Mouse (Mus musculus) kidney, adult 11 months (tissue): ENCODE data around the gene Ptpre.
A peak's percentile ranks its signal among the peaks of the same experiment; 100 is the strongest.
"Not testable (repeated sequence)": the region's sequence is repeated elsewhere in the genome, so short reads cannot be mapped to it uniquely, and the experiment has no call there.

Experiments used
- DNase-seq: peaks from one replicate; pipeline ENCODE4 v3.0.0; 2022

Ptpre gene

DNA sequence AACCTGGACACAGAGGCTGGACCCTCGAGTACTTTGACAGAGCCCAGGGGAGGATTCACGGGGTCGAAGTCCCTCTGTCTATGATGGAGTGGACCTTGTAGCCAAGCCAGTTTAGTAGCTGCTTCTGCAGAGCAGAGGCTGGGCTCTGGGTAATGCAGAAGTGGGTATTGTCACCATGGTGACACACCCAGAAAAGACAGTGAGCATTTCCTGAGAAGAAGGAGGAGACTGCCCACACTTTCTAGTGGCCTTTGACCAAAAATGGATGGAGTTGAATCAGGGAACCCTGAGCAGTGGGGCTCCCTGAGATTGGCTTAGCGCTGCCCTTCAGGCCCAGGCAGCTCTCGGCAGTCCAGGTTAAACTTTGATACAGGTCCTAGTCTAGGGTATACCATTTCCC is 112.8 kb downstream of the Ptpre start:
- DNase-seq, result no peak

GRCm38 (mm10) chr7:135651831-135652511 is 114.7 kb downstream of the Ptpre start:
- no peak for DNase-seq

DNA sequence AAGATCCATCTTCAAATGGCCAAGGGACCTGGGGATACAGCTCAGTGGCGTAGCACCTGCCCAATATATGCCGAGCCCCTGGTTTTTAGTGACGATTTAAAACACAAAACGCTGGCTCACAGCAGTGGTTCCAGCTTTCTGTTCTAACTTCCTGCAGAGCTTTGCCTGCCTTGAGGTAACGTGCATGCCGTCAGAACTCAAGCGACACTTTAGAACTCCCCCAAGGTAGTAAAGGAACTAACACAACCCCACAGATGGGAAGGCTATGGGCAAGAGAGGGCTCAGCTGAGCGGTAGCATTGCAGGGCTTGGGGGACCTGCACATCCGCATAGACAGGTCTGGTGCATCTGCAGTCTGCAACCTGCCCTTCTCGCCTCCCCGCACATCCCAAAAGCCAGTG is 115.5 kb downstream of the Ptpre start:
- DNase-seq, result no peak

DNA sequence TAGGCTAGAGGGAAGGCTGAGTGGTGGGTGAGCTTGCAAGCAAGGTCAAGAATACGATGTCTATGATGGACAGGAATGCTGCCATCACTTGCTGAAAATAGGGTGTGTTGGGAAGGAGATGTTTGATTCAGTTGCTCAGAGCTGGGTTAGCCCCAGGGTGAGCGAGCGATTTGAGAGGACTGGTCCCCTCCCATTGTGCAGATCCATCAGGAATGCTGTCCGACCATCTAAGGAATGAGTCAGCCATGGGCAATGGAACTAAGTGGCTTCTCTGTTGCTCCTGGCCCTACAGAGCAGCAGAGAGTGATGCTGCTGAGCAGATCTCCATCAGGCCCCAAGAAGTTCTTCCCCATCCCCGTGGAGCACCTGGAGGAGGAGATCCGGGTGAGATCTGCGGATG is 116.3 kb downstream of the Ptpre start:
- no peak for DNase-seq

GRCm38 (mm10) chr7:135654288-135654687 is 117.0 kb downstream of the Ptpre start:
- no peak for DNase-seq

DNA sequence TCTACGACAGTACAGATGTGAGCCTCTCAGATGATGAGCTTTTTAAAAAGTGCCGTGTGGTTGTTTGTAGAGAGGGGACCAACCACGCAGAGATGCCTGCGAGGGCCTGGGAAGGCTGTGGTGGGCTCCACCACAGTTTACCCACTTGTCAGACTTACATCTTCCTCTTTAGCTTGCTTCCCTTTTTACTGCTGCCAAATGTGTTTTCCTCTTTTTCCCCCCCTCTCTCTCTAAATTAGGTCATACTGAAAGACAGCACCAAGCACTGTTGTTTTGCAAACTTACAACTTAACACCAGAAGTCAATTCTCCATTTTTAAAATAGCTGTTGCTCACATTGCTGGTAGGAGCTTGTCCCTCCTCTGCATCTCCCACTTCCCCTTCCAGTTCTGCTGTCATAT is 117.8 kb downstream of the Ptpre start:
- no peak for DNase-seq

DNA sequence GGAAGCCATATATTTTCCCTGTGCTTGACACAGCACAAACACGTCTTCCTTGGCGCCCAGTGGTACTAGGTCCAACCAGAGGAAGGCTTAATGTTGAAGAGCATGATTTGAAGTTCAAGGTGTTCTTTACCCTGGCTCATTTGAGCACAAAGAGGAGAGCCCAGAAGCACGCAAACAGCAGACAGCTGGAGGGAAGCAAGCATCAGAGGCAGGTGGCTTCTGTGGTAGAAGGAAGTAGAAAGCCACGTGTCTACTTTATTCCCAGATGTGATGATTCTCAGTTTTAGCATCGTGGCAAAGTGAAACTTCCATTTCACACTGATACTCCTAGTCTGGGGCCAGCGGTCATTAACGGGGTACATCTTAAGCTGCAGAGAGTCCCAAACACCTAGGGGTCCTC is 120.9 kb downstream of the Ptpre start:
- no peak for DNase-seq

DNA sequence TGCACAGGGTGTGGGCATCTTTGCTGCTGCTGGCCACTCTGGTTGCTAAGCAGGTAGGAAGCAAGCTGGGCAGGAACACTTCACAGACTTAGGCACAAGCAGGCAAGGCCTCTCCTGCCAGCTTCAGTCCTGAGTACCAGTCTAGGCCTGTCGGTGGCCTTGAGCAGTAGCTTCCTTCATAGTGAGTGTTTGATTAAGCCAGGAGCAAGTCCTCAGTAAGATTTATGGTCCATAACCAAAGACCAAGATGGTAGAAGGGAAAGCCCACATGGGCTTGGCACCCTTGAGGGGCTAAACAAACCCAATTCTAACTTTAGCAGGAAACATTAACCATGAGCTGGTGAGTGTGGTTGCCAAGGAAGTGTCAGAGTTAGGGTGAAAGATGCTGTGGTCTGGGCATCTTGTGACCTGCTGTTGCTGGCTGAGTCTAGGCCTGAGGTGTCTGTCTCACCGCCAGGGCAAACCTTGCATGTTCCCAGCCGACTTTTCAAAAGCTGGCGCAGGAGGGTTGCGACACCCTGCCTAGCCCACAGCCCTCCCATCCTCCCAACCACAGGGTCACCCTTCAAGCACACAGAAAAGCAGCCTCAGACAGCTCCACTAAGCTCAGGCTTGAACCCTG is 122.1 kb downstream of the Ptpre start:
- no peak for DNase-seq

- DNase-seq, result no peak
These were observed 123.0 kb downstream of the Ptpre start for GRCm38 (mm10) chr7:135660314-135660713.

- no peak for DNase-seq
These were observed 126.9 kb downstream of the Ptpre start for GRCm38 (mm10) chr7:135664211-135664610.

DNA sequence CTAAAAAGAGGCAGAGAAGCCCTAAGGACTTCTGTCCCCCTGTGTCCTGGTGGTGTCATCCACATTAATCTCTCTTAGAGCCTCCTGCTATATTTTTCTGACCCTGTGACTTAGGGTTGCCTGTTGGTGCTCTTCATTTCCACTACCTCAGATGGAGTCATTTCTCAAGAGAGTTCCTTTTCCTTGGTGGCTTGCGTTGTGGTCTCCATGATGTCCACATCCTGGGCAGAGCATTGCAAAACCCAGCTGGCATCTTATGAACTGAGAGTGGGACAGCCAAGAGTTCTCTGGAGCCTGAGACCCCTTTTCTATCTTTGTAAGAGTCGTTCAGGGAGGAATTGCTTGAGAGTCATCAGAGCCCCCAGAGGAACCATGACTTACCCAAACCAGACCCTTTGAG is 129.0 kb downstream of the Ptpre start:
- DNase-seq, result no peak

DNA sequence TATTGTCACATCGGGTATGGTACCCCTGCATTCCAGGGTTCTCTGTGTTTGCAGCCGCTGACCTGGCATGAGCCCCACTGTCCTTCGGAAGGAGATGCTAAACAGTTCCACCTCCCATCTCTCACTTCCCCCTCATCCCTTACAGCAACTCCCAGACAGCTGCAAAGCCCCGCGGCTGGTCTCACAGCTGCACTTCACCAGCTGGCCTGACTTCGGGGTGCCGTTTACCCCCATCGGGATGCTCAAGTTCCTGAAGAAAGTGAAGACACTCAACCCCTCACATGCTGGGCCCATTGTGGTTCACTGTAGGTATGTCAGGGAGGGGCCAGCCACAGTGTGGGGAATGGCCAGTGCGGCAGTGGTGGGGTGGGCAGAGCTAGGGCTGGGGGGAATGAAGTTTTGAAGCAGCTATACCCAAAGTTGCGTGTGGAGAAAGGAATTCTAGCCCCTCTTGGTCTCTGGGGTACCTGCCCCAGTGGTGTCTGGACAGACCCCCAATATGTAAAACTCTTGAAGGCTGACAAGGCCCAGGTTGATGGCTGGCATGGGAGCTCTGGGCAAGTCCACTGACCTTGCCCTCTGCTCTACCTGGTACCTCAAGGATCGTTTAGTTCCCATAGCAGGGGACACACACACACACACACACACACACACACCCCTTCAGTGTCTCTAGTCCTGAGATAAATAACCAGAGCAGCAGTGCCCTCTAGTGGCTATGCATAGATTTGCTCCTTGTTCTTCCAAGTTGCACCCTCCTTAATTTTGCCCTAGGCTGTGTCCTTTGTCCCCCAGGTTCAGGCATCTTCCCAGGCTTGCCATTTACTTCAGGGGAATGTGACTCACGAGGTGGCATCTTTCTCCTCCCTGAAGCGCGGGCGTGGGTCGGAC is 131.8 kb downstream of the Ptpre start:
- DNase-seq, result peak; percentile 37

DNA sequence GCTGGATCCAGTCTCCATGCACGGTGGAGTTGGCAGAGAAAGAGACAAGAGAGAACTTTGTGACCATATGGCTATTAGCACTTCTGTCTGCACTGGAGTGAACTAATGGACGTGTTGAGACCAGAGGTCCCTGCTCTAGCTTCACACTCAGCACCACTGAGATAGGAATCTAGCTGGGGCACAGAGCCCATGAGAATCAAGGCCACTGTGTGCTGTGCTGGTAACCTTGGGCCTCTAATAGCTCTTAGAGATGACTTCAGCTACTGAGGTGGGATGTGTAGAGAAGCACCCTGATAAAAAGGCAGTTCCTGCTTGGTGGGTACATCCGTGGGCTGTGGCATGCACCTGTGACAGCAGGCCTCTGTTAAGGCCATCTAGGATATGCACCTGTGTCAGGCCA is 136.3 kb downstream of the Ptpre start:
- DNase-seq, result no peak

DNA sequence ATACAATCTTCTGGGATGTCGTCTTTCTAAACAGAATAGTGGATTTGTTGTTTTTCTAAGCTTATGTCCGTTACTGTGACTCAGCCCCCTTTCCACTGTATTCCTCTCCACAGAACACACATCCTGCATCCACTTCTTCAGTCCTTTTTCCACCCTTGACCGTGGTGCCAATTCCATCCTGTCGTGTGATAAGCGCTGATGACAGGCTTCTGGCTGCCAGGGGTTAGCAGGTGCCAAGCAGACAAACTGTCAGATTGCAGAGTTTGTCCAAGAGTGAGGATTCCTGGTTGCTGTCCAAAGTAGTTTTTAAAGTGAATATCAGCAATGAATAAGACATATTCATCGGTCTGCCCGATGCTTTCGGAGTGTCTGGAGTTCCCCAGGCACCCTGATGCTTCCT is 139.4 kb downstream of the Ptpre start:
- no peak for DNase-seq

GRCm38 (mm10) chr7:135680334-135680733 is 143.1 kb downstream of the Ptpre start:
- peak; percentile 17 for DNase-seq

DNA sequence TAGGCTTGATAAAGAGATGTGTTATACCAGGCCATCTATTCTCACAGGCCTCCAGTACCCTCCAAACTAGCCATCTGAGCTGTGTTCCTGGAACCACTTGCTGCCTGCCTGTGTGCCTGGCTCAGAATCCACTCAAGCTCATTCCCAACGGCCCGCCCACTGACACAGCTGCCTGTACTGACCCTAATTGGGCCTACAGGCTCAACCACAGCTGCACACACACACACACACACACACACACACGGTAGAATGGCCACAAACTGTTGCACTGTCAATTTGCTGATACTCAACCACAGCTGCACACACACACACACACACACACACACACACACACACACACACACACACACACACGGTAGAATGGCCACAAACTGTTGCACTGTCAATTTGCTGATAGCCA is 146.8 kb downstream of the Ptpre start:
- not testable (repeated sequence) for DNase-seq

DNA sequence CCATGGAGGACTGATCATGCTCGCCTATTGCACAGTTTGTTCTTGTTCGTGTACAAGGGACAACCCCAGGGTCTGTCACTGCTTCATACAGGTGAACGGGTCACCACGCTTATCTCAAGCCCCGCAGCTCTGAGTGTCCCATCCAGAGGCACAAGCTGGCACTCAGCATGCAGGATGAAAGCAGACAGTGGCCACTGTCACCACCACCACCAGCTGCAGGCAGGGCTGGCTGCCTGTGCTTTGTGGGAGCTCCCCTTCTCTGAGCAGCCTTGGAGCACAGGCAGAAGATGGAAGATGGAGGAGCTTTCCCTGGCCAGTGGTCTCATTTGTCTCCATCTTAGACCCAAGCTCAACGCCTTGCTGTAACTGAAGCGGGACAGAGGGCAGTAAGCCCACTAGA is 147.7 kb downstream of the Ptpre start:
- DNase-seq, result no peak

DNA sequence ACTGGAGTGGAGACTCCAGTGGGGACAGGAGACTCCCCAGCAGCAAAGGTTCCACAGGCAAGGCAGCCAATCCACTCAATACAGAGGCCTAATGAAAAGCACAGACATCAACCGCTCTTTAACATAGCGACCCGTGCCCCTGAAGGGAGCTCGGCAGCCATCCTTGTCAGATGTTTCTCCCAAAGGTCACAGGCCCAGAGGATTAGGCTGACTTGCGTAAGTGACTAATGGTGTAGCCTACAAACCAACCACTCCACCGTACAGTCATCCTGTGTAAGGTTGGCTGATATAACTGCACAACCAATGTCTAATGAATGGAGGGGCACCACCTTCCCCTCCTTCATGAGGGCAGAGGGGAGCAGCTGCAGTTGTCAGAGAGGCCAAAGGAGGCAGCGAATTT is 152.1 kb downstream of the Ptpre start:
- DNase-seq, result no peak

DNA sequence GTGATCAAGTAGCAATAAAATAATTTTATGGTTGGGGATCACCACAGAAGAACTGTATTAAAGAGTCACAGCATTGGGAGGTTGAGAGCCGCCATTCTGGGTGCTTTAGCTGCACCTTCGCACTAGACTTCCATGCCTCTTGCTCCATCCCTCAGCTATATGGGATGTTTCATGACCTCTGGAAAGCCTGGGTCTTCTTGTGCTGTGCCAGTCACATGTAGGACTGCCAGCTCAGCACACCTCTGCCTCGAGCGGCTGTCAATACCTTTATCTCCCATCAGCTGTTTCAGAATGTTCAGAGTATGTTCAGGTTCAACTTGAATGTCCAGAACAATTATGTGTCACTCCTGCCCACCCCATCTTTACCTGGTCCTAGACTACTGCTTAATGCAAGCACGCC is 154.7 kb downstream of the Ptpre start:
- no peak for DNase-seq

DNA sequence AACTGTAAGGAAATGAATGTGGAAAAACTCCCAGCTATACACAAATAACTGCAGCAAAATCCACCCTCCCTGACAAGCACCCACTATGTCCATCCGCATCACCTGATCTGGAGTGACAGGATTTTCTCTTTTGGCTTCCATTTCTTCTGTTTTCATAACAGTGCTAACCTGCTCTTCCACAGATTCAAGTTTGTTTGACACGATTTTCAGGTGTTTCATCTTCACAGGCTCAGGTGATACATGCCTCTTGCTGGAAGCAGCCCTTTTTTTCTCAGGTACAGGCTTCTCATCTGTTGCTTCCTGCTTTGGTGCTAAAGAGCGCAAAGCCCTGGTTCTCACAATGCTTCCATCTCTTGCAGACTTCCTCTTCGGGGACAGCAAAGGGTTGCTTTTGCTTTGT is 156.8 kb downstream of the Ptpre start:
- no peak for DNase-seq

DNA sequence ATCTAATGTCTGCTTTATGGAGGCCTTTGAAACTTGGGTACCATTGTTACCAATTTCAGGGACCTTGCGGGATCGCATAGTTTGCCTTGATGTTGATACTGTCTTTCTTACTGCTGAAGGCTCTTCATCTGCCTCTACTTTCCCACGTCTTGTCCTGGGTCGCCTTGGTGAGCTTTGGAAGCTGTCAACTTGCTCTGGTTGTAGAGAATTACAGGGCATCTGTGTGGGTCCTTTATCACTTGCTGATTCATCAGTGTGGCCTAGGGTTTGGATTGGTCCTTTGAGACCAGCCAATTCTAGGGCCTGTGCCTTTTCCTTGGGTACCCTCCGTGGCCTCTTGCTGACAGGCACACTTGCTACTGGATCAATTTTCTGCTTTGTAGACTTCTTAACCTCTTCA is 157.5 kb downstream of the Ptpre start:
- no peak for DNase-seq

DNA sequence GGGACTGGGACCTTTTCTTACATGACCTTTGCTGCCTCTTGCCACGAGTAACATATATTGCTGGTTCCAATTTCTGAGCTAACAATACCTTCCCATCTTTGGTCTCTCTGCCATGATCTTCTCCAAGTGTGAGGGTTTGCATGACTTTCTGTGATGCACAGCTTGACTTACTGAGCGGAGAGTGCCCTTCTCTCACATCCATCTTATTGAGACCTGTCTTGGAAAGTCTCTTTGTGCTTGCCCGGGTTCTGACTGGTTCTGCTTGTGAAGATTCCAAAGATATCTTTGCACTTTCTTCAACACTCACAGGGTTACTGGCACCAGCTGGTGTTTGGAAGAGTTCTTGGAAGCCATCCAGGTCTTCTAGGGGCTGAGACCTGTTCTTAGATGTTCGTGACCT is 158.8 kb downstream of the Ptpre start:
- no peak for DNase-seq

DNA sequence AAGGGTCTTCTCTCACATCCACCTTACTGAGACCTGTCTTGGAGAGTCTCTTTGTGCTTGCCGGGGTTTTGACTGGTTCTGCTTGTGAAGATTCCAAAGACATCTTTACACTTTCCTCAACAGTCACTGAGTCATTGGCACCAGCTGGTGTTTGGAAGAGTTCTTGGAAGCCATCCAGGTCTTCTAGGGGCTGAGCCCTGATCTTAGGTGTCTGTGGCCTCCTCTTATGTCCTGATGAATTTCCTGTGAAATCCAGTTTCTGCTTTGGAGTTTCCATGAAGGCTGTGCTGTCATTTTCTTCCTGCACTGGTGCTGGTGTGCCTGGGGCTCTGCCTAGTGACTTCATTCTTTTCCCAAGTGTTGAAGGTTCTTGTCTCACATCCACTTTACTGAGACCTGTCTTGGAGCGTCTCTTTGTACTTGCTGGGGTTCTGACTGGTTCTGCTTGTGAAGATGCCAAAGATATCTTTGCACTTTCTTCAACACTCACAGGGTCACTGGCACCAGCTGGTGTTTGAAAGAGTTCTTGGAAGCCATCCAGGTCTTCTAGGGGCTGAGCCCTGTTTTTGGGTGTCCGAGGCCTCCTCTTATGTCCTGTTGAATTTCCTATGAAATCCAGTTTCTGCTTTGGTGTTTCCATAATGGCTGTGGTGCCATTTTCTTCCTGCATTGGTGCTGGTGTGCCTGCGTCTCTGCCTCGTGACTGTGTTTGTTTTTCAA is 159.9 kb downstream of the Ptpre start:
- DNase-seq, result not testable (repeated sequence)
